Mouse (Mus musculus) frontal cortex, postnatal 14 days (tissue): ENCODE measurements around the gene Cadm1.

Source experiments
- DNase-seq, 2 experiments: peaks; one replicate each; pipeline ENCODE4 v3.0.0; 2022; ENCODE audit warnings: low spot score in 2 of 2

Cadm1 gene

GRCm38 (mm10) chr9:47608921-47609320, 78.9 kb downstream of the Cadm1 start:
- DNase-seq, result no peak

- DNase-seq, result no peak
Measured at GRCm38 (mm10) chr9:47609443-47609842, 79.5 kb downstream of the Cadm1 start.

DNA sequence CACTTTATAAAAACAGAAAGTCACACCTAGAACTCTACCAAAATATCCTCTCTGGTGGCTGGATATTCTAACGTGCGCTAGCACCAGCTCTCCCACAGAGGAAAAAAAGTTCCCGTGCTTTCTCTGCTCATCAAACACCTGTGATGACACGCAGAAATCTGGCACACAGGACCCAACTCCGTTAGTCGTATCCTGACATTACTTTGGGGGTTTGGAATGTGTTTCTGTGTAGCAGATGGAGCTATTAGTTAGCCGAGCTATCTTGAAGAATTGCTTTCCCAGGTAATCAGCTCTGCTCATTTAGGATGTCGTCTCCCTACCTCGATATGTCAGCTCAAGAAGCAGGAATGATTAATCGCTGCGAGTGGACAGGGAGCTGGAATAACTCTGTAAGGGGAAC, 80.3 kb downstream of the Cadm1 start:
- DNase-seq, result no peak

DNA sequence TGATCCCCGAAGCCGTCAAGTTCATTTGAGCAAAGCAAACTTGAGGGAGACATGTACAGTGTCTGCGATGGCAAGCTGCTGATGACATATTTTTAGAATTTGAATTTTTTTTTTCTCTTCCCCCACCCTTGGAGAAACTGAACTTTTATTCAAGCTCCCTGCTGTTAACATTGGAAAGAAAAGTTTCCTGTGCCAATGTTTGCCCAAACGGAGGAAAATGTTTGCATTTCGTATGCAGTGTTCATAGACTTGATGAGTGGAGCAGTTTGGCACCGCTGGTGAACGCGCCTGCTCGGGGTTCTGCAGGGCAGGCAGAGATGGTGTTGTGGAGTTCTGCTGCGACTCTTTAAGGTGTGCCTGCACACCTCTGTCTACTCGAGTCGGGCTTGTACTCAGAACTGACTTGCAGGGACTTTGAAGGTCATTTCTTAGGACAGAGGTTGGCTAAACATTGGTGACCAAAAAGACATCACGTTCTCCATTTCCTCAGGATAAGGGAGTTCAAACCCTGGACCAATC, 83.0 kb downstream of the Cadm1 start:
- no peak for DNase-seq

DNA sequence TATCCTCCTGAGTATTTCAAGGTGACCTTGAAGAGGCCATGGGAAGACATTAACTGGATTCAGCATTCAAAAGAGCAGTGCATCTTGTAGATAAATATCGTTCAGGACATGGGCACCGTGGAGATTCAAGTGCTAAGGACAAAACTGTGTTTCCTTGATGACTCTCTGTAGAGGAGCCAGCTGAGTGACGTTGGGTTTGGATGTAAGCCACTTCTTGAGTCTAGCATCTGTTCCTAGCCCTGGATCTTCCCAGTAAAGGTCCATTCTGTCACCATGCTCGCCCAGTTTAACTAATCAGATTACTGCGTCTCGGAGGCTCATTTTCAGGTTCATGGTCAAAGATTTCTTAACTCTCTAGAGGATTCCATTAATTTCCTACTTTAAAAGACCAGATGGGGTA, 85.1 kb downstream of the Cadm1 start:
- DNase-seq, result no peak

- no peak for DNase-seq
Measured at GRCm38 (mm10) chr9:47616391-47616790, 86.4 kb downstream of the Cadm1 start.

DNA sequence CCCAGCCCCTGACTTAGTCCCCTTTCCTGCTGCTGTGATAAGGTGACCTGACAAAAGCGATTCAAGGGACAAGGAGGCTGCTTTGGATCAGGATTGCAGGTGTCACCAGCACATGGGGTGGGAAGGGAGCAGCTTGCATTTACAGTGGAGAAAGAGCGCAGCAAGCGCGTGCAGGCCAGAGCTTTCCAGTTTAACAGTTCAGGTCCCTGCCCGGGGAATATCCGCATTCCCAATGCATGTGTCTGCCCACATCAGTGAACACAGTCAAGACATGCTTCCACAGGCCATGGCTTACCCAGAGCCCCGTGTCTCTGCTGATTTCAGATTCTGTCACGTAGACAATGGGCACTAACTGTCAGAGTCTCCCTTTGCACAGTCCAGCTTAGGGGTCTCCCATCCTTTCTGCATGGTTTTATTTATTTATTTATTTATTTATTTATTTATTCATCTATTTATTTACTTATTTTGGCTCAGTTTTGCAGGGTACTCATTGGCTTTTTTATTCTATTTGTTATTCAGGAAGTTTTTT, 89.6 kb downstream of the Cadm1 start:
- no peak for DNase-seq

- no peak for DNase-seq
Measured at GRCm38 (mm10) chr9:47623447-47624445, 93.8 kb downstream of the Cadm1 start.

DNA sequence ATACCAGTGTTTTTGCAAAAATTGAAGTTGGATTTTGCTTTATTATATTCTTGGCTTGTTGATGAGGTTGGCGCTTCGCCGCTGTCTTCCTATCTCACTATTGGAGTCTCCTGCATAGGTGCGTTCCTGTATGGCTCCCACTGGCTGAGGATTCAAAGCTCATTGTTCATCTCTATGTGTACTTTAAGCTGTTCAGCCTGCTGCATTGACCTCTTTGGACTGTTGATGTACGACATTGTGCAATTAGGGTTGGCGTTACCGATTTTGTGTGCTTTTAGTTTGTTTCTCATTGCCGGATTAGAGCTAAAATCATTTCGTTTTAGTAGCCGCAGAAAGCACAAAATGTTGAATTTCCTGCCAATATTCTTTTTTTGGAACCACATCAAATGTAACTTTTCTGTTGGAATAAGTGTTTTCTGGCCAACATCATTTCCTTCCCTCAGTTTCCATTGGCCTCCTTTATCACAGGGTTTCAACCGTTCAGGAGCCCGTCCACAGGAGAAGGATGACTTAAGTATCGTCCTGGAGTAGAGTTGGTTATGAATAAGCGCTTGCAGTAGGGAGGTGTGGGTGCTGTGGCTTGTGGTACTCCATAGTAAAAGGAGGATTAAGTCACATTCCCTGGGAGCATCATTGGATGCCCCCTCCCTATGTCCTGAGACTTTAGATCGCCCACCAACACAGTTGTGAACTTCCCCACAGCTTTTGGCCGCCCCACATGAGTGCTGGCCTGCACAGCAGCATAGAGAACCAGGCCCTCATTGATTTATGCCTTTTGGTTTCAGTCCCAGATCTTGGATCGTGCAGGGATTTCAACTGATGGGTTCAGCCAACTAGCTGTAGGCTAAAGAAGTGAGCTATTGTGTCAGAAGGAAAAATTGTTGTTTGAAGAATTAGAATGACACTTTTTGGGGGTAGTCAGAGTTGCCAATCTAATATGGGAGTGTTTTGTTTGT, 94.9 kb downstream of the Cadm1 start:
- no peak for DNase-seq

- no peak for DNase-seq
Measured at GRCm38 (mm10) chr9:47625621-47626210, 95.7 kb downstream of the Cadm1 start.

DNA sequence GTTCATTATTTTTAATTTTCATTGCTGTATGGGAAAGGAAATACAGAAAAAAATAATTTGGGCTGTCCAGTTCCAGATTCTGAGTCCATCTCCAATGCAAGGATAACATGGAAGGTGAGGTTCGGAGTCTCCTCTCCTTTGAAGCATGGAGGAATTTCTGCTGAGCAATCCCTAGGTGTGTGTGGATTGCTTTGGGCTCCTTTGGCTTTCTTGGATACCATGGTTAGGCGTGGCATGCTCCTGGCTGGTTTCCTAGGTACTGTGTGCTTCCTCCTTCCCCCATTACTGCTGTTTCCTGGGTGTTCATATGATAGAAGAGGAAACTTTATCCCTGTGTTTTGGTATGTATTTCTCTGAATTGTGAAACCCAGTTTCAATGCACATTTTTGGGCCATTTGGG, 98.0 kb downstream of the Cadm1 start:
- DNase-seq, result no peak

GRCm38 (mm10) chr9:47628550-47628949, 98.6 kb downstream of the Cadm1 start:
- no peak for DNase-seq

GRCm38 (mm10) chr9:47634695-47635094, 104.7 kb downstream of the Cadm1 start:
- no peak for DNase-seq

DNA sequence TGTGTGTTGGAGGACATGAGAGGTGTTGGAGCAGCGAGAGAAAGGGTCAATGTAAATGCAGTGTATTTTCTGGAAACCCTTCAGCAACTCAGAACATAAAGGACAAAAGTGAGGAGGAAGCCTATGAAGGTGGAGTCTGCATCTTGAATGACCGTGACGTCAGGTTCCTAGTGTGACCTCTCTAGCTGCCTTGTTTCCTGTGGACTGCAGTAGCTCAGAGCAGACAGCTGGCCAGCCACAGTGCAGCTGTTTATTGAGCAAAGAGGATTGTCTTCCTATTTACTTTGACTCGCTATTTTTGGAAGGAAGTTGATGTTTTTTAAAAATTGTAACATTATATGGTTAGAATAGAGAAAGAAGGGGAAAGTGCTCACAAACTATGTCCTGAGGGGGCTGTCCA, 112.7 kb downstream of the Cadm1 start:
- no peak for DNase-seq

DNA sequence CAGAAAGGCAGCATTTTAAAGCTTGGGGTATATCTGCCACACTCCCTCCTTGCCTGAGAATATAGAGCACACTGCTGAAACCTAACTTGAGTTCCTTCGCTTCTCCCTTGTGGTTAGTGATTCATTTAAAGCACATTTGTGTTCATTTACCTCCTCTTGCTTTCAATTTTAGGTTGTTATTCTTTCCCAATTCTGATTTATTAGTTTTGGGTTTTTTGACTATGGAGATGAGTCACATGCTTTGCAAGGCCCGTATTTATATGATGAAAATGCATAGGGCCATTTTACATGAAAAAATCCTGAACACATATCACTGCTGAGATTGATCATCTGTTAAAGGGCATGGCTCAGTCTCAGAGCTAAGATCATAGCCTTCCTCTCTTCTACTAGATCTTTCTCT, 115.1 kb downstream of the Cadm1 start:
- no peak for DNase-seq

GRCm38 (mm10) chr9:47651431-47651830, 121.5 kb downstream of the Cadm1 start:
- DNase-seq, result no peak

GRCm38 (mm10) chr9:47652203-47652602, 122.2 kb downstream of the Cadm1 start:
- DNase-seq, result no peak

- DNase-seq, result no peak
Measured at GRCm38 (mm10) chr9:47652936-47653335, 123.0 kb downstream of the Cadm1 start.

- DNase-seq, result no peak
Measured at GRCm38 (mm10) chr9:47659366-47660090, 129.6 kb downstream of the Cadm1 start.

DNA sequence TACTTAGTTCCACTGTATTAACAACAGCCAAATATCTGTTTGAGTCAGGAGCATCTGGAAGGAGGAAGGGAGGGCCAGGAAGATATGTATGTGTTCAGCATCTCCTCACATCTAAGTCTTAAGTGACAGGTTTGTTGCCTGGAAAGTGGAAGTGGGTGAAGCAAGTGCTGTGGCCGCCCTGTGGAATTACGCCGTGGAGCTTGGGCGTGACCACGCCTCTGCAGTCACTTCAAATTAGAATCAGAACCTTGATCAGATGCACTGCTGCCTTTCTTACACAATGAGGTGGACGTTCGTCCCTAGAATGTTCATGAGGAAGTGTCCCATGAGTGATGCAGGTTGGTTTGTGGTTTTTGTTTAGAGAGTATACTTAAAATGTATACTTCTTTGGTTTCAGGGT, 131.6 kb downstream of the Cadm1 start:
- DNase-seq, result no peak

GRCm38 (mm10) chr9:47669206-47669605, 139.2 kb downstream of the Cadm1 start:
- DNase-seq, result no peak
